Mouse (Mus musculus): ENCODE data around the gene Vat1l.

Vat1l gene

DNA sequence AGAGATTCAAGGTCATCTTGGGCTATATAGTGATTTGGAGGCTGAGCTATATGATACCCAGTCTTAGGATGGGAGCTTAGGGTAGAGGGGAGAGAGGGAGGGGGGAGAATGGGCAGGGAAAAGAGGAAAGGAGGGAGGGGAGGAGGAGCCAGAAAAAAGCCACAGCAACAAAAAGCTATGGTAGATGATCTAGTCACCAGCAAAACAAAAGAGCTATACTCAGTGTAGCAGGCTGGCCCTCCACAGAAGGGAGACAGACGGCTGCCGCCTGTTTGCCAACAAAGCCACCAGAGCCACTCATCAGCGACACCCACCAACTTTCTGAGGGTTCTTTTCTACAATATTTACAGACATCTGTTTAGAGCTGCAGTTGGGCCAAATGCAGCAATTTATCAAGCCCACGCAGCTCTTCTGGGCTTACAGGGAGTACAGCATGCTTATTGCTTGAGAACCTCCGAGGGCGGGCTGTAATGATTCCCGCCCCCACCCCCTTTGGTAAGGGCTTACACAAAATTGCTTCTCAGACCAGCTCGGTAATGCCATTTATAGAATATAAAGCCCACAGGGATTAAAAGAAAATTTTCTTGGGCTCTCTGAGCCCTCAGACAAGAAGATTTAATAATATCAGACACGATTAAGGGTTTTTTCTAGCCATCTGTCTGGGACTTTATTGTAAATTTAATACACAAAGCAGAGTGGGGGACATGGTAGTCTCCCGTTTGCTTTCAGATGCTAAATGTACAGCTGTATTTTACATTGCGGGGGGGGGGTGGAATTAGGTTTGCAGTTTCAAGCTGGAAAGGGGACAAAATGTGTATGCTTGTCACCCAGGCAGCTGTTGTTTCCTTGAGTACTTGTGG is 89.7 kb downstream of the Vat1l start:
- intact Hi-C loops (cut with DNase I) = no loop called here

DNA sequence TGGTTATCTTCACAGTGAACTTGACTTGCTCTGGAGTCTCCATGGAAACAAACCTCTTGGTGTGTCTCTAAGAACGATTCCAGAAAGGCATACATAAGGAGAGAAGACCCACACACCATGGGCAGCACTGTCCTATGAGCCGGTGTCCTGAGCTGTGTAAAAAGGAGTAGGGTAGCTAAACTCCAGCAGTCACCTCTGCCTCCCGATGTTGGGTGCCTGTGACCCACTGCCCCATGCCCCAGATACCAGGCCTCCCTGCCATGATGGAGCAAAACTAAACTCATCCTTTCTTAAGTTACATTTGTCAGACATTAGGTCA is 90.3 kb downstream of the Vat1l start:
- intact Hi-C loops (cut with DNase I) = no loop called here

DNA sequence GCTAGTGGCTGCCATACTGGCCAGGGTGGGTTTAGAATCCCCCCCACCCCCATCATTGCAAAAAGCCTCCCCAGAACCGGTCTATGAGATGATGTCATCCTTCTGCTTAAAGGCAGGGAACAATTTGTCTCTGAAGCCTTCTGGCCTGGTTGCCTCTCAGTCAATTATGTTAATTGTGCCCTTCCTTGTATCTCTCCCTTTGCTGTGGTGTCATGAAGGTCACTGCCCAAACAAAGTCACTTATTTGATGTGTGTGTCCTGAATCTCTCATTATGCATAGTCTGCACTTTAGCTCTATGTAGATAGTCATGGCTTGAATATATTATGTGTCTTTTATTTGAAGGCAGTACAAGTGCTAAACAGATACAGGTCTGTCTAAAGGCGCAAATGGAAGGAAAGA is 92.8 kb downstream of the Vat1l start:
- intact Hi-C loops (cut with DNase I) = no loop called here

DNA sequence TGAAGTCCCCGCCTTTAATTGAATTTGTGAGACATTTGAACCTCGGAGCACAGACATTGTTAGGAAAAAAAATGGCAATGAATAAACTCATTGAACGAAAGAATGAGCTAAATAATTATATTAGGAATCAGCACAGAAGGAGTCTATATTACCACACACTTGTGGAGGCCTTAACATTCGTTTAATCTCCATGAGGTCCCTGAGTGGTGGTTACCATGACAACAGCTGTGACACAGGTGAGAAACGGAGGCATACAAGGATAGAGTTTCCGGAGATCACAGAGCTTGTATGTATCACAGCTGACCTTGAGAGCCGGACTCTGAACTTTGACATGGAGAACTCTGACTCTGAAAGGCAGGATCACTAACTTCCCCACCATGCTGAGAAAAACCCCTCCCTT is 94.7 kb downstream of the Vat1l start:
- intact Hi-C loops (cut with DNase I) = no loop called here

DNA sequence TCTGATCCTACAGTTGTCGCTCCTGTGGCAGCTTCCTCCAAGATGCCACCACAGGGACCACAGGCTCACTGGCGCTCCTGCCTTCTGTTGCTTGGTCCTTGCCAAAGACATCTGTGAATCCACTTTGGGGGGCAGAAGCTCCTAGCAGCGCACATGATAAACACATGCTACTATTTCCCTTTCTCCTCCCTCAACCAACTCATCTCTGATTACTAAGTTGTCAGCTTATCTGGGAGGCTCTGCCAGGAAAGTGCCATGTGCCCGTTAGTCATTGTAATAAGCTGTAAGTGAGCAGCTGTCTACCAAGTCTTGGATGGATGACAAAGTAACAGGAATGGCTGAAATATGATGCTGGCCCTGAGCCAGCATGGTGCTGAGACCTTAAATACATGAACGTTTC is 100.9 kb downstream of the Vat1l start:
- intact Hi-C loops (cut with DNase I) = no loop called here

DNA sequence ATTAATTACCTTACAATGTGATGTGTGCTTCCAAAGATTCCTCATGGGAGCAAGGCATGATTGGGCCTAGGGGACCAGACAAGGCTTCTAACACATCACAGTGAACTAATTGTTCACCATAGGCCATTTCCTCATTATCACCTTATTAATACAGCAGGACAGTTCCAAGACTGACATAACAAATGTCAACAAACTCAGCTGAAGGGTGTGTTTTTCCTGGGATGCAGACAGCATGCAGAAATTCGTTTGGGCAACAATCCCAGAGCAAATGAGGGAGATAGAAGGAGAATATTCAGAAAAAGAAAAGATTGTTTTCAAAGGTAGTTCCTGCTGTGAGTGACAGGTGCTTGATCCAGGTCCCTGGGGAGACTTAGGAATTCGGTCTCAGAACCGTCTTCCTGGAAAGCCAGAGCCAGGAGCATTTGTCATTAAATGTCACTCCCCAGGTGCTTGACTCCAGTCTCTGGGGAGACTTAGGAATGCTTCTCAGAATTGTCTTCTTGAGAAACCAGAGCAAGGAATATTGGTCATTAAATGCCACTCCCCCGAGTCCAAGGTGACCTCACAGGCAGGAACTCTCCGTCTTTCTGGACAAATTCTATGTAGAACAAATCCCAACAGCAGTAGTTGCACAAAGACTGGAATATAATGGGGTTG is 109.4 kb downstream of the Vat1l start:
- intact Hi-C loops (cut with DNase I) = no loop called here

DNA sequence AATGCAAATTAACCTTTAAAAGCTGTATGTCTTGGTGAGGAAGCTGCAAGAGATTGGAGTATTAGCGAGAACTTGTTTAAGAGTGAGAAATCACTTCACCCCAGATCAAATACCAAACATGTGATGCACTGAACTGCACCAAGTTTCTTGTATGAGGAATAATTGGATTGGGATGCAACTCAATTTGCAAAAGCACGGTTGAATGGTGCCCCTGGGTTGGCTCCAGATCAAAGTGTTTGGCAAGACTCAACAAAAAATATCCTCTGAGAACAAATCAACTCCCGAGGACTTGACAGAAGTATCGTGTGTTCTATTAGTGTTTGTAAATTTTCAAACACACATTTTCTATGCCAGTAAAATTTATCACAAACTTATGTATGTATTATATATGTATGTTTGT is 112.7 kb downstream of the Vat1l start:
- intact Hi-C loops (cut with DNase I) = no loop called here

DNA sequence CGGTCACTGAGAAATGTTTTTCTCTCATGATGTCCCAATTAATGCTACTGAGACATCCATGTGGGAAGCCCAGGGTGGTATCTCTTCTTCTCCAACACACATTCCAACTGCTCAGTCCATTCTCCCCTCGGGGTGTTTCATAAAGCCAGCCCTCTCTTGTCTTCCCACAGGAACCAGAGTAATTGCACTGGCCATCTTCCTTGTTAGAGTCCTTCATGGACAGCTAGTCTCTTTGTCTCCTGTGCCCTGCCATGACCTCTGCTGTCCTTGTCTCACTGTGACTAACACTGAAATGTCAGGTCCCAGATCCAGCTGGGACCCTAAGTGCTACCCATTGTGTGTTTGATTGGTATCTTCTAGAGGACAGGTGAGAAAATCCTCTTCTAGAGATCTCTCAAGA is 116.7 kb downstream of the Vat1l start:
- intact Hi-C loops (cut with DNase I) = no loop called here

DNA sequence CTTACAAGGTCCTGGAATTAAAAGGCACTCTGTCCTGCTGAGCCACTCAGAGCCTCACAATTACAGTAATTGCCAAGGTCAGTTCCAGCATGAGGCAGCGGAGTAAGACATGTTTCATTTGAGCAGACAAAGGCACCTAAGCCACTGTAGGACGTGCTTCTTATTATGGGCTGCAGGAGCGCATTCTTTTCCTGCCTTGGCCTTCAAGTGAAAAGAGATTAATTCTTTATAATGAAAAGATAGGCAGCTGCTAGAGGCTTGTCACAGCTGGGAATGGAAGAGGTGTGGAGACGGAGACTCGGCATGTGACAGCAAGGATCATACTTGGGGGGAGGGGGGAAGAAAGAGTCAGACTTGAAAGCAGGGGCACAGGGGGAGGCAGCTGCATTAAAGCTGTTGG is 126.5 kb downstream of the Vat1l start:
- intact Hi-C loops (cut with DNase I) = no loop called here

DNA sequence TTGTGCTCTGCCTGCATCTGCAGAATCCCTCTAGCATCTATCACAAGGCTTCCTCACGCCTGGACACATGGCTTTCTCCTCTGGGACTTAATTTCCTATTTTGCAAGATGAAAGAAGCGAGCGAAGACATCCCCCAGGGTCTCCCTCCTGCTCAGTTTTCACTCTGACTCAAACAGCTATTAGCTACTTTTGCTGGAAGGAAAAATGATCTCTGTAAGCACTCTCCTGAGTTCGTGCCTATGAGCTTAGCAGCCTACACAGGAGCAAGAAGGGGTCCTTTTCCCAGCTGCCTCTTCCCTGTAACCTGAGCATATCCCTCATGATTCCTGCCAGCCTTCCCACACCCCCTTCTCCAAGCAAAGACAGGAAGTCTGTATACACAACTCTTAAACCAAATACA is 127.5 kb downstream of the Vat1l start:
- intact Hi-C loops (cut with DNase I) = no loop called here

DNA sequence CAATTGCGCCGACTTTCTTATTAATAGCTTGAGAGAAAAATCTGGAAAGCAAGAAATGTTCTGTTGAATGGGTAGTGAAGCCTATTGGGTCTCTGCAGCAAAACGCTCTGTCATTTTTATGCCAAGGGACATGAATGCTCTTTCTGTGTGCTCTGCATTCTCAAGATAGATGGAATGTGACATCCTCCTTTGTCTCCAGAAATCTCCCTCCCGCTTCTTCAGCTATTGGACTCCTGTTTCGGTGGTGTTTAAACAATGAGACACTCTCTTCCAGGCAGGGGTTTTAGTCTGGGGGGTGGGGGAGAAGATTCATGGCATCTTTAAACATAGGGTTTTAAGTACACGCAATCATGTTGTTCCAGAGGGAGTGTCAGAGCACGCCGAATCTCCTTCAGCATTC is 130.3 kb downstream of the Vat1l start:
- intact Hi-C loops (cut with DNase I) = no loop called here

DNA sequence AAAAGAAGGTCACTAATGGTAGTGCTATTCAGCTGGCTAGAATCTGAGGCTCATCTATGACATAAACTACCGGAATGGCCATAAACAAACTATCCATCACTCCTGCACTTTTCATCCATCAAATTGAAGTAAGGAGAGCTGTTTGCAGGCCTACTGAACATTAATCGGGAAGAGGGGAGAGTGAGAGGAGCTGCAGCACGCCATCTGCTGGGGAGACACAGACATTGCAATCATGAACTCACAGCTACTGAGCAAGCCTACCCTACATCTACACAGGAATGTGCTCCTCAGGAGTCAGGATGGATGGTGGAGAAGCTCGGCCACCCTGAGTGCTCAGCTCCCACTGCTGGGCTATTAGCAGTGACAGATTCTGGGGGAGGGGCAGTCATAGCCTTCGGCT is 136.9 kb downstream of the Vat1l start:
- intact Hi-C loops (cut with DNase I) = no loop called here

DNA sequence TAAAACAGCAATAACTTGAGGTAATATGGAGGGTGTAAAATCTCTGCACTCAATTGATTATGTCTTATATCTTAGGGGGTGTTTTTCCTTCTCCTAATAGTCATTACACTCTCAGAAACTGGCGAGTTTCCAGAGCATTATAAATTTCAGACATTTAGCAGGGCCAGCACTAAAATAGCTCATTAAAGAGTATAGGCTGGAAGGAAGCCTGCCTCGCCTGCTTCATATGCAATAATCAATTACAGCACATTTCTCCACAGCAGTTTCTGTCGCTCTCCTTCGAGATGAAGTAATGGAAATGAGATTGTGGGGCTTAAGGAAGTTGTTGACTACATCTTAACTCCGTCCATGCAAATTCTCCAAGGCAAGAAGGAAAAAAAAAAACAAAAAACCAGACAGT is 139.4 kb downstream of the Vat1l start:
- intact Hi-C loops (cut with DNase I) = no loop called here

DNA sequence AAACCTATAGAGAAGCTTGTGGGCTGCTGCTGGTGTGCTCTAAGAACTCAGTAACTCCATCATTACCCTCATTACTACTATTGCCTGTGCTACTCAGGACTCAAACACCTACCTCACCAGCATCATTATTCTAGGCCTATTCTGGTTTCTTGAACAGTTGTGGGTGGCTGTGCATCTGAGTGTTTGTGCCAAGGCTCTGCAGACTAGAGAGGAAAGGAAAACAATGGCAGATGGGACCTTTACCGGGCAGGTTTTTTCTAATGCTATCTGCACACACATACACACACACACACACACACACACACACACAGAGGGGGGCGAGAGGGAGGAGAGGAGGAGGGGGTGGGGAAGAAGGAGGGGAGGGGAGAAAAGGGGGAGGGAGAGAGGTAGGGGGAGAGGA is 140.6 kb downstream of the Vat1l start:
- intact Hi-C loops (cut with DNase I) = no loop called here

DNA sequence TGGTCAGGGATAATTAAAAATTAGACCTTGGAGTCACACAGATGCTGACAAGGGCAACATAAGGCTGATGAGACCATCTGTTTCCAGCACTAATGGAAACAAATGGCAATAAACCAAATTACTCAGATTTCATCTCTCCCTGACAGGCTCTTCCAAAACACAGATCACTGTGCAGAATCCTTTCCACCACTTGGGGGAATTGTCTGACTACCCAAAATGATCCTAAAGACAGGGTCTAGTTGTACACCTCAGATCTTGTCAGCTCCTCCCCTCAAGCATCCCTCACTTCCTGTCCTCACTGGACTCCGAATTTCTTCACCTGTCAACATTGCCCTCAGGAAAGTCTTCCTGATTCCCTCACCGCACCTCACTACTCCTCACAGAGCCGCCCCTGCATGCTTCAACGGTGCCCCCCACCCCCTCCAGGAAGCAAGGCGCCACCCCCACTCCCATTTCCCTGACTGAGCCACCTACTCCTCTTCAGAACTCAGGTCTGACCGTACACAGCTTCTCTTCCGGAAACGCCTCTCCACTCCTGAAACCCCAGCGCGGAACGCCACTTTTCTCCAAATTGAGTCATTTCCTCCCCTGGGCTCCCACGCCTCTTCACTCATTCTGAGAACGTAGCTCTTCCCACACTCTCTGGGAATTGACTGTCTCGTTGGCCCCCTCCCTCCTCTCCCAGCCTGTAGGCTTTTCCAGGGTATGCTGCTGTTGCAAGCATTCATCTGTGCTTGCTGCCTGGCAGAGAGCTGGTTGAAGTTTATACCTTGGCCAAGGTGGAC is 146.4 kb downstream of the Vat1l start:
- intact Hi-C loops (cut with DNase I) = no loop called here

DNA sequence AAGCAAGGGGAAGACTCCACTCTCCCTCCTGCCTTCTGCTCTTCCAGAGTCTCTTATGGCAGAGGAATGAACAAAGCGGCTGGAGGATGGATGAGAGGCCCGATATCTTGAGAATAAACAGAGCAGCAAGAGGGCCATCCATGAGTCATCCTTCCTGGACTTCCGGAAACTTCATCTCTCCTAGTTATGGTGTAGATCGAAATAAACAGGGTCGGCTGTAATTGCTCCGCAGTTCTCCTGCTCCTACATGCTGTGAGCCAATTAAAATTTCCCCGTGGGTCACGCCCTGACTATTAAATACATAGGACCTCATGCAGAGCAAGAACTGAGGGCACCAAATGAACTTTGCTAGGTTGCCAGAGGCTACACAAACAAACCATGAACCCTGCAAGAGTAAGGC is 155.1 kb downstream of the Vat1l start:
- intact Hi-C loops (cut with DNase I) = loop anchor here (10.0 kb wide), 1 partner anchor 696 kb away; no protein-coding TSS in a partner anchor

DNA sequence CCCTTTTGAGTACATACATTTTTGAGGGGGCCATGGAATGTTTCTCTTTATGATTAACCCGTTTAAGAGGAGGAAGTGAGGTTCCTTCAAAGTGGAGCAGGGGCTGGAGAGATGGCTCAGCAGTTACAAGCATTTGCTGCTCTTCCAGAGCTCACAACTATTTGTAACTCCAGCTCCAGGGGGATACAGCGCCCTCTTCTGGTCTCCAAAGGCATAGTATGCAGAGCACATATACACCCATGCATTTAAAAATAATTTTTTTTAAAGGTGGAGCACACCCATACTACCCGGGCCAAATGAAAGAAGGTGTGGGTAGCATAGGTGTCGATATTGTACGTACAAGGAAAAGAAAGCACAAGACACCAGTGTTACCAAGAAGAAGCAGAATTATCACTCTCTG is 157.8 kb downstream of the Vat1l start:
- intact Hi-C loops (cut with DNase I) = loop anchor here (10.0 kb wide), 1 partner anchor 698 kb away; no protein-coding TSS in a partner anchor

DNA sequence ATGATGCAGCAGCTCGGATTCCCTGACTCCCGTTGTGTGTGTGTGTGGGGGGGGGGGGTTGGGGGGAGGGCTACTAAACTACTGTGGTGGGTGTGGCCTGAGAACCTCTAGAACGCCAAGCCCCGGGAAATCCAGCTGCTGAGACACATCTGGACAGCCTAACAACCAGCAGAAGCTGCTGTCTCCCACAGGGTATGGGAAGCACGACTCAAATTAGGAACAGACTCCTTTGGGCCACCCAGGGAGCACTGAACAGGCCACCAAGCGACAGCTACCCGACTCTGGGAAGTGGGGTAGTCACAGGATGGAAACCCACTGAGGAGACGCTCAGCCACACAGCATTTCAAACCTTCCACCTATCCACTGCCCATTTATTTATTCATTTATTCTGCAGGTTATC is 158.2 kb downstream of the Vat1l start:
- intact Hi-C loops (cut with DNase I) = loop anchor here (10.0 kb wide), 1 partner anchor 699 kb away; no protein-coding TSS in a partner anchor

DNA sequence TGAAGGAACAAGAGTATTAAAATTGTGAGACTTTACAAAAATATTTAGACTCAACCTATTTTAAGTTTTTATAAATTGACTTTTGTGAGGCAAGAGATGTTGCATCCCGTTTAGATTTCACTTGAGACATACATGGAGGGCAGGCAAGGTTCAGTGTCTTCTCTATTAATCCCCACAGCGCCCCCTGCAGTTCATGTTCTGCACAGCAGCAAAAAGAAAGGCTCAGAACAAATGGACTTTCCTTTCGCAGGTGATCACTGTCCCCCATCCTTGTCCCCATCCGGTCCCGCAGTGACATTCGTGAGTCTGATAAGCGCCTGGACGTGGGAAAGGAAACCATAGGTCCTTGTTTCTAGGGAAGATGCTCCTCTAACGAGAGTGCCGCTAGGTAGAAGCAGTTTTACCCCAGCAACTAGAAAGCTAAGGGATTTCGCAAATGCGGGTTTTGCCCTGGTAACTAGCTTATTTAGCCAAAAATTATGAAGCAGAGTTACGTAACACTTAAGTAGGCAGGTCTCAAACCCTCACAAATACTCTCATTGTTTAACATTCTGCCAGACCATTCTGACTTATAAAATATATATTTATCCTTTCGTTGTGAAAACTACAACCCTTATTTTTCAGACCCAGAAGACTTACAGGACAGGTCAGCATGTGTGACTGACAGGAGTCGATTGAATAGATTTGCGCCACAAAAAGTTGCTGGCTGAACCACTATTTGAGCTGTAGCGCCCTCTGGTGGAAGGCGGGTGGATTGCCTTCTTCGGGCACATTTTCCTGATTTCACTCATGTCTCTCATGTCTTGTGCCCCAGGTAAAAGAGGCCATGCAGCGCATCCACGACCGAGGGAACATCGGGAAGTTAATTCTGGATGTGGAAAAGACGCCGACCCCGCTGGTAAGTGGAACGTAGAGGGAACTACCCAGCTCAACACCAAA is 163.9 kb downstream of the Vat1l start:
- intact Hi-C loops (cut with DNase I) = loop anchor here (2.0 to 10.0 kb wide), 2 partner anchors 289 to 705 kb away; no protein-coding TSS in a partner anchor

DNA sequence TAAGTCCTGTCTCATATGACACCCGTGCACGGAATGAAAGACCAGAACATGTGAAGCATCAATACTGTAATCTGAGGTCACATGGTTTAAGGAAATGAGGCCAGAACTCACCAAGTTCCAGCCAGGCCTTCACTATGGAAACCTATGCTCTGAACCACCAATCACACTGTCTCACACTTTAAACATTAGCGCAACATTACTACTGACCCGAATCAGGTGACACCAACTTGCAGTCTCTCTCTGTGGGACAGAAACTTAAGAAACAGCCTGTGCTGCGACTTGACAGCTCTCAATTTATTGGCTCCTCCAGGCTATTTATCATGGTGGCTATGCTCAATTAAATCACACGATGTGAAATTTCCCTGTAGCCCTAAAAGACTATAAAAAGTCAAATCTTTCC is 169.0 kb downstream of the Vat1l start:
- intact Hi-C loops (cut with DNase I) = no loop called here

DNA sequence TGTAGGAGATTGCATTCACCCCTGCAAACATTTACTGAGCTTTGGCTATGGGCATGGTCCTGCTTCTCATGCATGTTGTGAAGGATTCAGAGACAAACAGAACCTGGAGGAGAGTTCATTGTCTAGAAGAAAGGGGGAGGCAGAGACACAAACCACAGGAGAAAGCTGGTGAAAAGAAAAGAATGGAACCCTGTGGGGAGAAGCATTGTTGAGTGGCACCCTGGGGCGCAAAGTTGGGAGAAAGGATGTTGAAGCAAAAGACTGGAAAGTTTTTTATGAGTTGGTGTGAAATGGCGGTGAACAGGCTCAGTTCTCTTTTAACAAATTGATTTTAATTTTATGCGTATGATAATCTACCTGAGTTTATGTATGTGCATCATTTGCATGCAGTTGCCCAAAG is 178.8 kb downstream of the Vat1l start:
- intact Hi-C loops (cut with DNase I) = no loop called here
